Mouse (Mus musculus) urinary bladder, adult 2 months (tissue): ENCODE measurements around the gene Vegfc. TPM values are rescaled to one million over a fixed set of nuclear protein-coding genes. Genes with fewer than 3 reads are reported as not detected.

Experiments
- DNase-seq: peaks from one replicate; pipeline ENCODE4 v3.0.0; 2022; ENCODE audit warnings: low spot score
- polyA plus RNA-seq: library from polyadenylated mRNA; depleted of rRNA; stranded (reverse); fragments of >200 nt; gene quantifications from 2 replicates; pipeline ENCODE4 v1.2.3, GENCODE M21; 2012

The Vegfc gene
- polyA plus RNA-seq, 1 experiment: 8.6 TPM

DNA sequence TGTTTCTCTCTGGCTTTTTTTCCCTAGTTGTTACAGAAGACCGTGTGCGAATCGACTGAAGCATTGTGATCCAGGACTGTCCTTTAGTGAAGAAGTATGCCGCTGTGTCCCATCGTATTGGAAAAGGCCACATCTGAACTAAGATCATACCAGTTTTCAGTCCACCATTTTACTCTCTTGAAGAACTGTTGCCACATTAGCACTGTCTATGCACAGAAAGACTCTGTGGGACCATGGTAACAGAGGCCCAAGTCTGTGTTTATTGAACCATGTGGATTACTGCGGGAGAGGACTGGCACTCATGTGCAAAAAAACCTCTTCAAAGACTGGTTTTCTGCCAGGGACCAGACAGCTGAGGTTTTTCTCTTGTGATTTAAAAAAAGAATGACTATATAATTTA lies 108.5 kb downstream of the Vegfc start:
- DNase-seq: no peak

DNA sequence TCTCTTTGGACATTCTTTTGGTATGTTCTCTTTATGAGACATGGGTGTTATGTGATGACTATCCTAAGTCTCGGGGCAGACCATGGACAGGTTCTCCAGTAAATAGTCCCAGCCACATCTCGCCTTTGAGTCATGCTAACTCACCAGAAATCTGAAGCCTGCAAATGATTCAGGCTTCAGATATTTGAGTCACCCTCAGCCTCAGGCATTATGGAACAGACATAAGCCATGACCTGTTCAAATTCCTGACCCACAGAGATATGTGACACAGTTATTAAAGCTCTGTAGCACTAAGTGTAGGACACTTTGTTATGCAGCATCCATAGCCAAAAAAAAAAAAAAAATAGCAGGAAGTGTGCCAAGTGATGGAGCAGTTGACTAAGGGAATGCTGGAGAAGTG lies 138.8 kb downstream of the Vegfc start:
- DNase-seq: no peak

DNA sequence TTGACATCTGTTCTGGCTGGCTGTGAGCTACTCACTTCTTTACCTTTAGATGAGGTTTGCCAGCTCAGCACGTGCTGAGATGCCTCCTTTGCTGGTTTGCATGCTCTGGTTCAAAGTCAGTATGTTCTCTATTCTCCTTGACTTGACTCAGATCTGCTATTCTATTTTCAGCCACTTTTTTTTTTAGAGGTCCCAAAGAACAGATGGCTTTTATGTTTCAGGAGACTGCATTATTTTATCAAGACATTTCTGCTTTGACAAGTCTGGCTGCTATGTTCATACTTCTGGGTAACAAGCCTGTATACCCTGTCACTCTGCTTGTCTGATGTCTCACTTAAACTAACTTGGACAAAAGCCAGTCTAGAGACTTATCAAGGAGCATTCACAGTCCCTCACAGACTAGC lies 151.4 kb downstream of the Vegfc start:
- DNase-seq: no peak

DNA sequence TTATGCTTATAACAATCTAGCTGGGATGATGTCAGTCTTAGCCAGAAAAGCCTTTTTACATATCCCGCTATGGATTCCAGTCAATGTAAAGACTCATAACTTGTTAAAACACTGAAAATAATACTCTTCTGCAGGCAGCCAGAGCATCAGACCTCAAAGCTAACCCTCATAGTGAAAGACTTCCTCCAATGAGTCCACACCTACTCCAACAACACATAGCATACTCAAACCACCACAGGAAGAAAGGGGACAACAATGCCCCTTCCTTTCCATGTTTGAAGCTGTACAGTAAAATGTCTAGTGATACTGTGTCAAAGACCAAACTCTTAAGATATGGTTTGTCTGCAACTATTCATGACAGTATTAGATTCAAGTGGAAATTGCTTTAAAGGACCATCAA lies 153.2 kb downstream of the Vegfc start:
- no peak for DNase-seq

DNA sequence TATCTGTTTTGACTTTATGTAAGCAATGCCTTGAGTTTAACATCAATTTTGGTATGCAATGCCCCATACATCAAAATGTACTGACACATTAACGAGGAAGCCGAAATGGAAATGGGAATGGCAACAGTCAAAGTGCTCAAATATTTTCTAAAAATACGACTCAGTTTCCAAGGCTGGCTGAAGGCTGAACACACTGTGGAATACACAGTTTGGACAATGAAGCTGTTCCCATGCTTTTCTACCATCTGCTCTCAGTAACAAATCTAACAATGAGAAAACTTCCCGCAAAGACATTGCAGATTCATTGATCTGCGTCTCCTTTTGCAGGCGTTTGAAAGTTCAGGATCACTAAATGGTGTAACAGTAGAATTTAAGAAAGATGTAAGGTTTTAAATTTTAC lies 155.9 kb downstream of the Vegfc start:
- DNase-seq: no peak
